Mouse (Mus musculus) adrenal gland, adult (tissue): ENCODE measurements at regions not wholly inside any gene's neighbourhood (a gene's known extent, or its start where the extent isn't known, plus 50 kb on each side); places are given as distances from the start of the nearest gene placed in this dataset.
"Not testable (repeated sequence)": the region's sequence is repeated elsewhere in the genome, so short reads cannot be mapped to it uniquely, and the experiment has no call there.

ENCODE experiments used
- DNase-seq, 2 experiments: peaks; one replicate each; pipeline ENCODE4 v3.0.0; 2022 to 2023; ENCODE audit warnings: low spot score in 1 of 2; ENCODE audit not compliant: inconsistent age in 2 of 2

DNA sequence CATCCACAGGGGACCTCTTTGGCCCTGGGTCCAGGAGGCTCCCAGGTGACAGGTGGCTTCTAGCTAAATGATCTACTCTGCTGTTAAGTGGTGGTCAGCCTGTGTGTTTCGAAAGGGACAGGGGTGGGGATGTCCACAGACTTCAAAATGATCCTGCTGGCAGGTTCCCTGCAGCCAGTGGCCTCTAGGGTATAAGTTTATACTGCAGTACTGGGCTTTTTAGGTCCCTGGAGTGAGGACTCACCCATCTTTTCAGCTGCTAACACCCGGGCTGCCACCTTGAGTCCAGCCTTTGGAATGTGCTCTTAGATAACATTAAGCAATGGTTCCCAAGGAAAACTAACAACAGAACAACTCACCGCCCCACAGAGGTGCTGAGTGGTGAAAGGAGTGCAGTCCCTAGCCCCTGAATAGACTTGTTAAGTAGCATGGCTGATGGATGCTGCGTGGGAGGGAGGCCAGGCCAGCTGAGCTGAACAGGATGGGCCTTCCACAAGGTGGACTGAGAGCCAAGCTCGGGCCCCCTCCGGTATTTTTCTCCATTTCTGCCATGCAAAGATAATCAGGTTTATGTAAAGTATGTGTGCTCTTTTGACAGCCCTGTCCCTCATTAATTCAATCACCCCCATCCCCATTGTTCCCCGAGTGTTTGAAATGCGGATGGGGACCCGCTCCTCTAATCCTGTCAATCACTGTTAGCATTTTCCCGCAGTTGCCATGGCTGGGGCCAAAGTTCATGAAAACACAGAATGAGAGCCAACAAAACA lies 226.0 kb upstream of the Irx4 start:
- no peak for DNase-seq

DNA sequence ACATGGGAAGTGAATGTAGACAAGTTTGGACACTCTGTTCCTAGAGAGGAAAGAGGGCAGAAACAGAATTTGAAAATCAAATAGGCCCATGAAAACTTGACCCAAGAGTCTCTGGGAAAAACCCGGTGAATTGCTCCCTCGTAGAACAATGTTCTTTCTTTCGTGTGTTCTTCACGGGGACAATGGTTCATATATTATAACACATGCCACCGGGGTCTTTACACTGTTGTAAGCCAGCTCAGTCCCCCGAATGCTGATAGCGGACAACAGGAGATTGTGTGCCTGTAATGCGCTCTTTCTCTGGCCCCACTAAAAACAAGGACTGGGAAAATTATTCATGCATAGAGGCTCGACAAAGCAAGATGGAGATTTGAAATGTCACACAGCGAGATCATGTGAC lies 225.4 kb upstream of the Irx4 start:
- DNase-seq: no peak

DNA sequence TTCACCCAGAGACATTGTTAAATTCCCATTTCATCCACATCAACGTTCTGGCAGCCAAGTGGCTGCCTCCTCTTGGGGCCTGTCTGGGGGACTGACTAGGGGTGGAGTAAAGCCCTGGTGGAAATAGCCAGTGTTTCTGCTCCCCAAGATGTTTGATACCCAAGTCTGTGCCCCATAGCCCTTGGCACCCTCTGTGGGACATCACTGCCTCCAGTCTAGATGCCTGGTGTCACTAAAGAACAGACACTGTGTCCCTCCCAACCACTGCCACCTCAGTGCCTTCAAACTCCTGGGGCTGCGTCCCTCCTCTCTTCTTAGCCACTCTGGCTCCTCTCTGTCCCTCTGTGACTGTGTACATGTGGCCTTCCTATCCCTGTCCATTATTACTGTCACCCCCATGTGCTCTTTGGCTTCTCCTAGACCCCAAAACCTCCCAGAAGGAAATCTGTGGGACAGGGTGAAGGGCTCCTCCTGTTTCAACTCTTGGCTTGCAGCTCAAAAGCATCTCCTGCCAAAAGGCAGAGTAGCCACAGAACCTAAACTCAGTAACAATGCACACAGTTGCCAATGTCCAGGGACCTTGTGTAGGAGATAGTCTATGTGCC lies 224.8 kb upstream of the Irx4 start:
- no peak for DNase-seq

- no peak for DNase-seq
These were observed 220.5 kb upstream of the Irx4 start for GRCm38 (mm10) chr13:73039731-73040130.

DNA sequence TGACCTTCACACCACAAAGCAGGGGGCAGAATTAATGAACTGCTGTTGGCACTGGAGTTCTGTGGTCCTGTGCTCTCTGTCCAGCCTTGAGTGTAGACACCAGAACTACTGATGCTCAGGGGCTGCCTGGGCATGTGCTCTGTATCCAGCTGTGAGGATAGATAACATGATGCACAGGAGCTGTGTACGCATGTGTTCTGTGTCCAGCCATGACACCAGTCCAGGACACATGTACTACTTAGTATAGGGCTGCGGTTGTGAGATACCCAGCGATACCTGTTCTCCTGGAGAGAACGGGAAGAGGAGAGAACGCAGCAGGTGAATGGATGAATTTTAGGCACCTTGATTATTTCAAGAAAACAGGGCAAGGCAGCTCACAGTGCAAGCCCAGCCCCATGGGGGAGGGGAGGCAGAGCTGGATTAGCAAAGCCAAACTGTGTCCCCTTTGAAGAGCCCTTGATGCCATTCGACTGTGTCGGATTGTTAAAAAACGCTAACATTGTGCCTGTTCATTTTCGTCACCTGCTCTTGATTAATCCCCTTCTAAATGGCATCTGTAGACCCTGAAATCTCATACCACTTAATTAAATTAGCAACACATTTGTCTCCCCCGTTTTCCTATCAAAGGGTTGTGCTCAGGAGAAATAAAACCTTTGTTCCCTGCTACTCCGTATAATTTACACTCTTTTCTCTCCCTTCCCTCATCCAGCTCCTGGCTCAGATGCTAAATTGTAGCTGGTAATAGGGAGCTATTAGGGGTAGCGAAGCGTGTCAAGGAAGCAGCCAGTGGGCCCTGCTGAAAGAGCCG lies 218.8 kb upstream of the Irx4 start:
- no peak for DNase-seq

GRCm38 (mm10) chr13:73069840-73070530 lies 190.3 kb upstream of the Irx4 start:
- DNase-seq: no peak

- DNase-seq: no peak
These were observed 189.8 kb upstream of the Irx4 start for GRCm38 (mm10) chr13:73070531-73070908.

DNA sequence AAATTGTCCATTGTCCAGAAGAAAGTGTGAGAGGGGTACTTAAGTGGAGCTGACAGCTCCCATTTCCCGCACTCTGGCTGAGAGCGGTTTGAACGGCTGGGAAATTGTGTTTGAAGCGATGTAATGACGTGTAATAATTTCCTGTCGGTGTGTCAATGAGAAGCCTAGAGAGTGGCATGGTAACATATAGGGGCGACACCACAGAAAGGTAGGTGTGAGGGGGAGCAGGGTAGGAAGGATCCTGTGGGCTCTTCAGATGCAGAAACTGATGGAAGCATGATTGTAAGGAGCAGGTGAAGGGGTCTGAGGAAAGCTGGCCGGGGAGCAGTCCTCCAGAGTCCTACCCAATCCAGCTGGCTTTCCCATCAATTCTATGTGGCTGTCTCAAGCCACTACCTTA lies 189.2 kb upstream of the Irx4 start:
- DNase-seq: no peak

- DNase-seq: no peak
These were observed 188.1 kb upstream of the Irx4 start for GRCm38 (mm10) chr13:73071854-73072852.

GRCm38 (mm10) chr13:73077866-73078430 lies 182.3 kb upstream of the Irx4 start:
- DNase-seq: peak in 1 of 2 experiments; percentile 32

- not testable (repeated sequence) for DNase-seq
These were observed 172.5 kb upstream of the Irx4 start for GRCm38 (mm10) chr13:73087815-73088214.

- no peak for DNase-seq
These were observed 168.4 kb upstream of the Irx4 start for GRCm38 (mm10) chr13:73091886-73092285.

DNA sequence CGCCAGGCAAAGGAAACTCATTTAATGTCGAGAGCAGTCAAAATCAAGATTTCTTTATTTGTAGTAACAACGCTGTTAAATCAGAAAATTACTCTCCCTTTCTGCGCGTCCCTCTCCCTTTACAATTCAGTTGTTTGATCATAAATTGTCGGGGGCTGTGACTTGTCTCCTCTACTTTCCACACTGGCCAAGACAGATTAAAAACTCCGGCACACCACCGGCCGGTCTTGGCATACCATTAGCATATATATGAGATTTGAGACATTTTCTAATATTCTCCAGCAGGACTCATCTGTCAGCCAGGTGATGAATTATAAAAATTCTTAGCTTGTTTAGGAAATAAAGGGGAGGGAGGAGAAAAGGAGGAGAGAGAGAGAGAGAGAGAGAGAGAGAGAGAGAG lies 162.8 kb upstream of the Irx4 start:
- DNase-seq: no peak

DNA sequence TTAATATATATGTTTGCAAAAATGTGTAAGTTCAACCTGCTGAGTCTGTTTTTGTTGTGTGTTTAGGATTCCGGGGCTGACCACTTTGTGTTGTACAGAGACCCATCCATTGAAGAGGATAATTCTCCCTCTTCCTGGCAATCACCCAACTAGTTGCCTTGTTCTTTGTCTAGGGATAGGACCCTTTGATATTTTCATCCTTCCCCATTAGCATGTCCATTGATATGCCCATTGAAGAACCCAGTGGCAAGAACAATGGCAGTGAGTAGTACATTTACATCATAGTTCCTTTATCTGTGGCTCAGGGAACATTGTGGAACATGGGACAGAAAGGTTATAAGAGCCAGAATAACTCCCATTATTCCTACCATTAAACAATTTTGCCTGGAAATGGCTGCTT lies 160.9 kb upstream of the Irx4 start:
- no peak for DNase-seq

GRCm38 (mm10) chr13:73107250-73107993 lies 152.9 kb upstream of the Irx4 start:
- no peak for DNase-seq

- DNase-seq: no peak
These were observed 143.3 kb upstream of the Irx4 start for GRCm38 (mm10) chr13:73116822-73117632.

GRCm38 (mm10) chr13:73117633-73118076 lies 142.6 kb upstream of the Irx4 start:
- no peak for DNase-seq

DNA sequence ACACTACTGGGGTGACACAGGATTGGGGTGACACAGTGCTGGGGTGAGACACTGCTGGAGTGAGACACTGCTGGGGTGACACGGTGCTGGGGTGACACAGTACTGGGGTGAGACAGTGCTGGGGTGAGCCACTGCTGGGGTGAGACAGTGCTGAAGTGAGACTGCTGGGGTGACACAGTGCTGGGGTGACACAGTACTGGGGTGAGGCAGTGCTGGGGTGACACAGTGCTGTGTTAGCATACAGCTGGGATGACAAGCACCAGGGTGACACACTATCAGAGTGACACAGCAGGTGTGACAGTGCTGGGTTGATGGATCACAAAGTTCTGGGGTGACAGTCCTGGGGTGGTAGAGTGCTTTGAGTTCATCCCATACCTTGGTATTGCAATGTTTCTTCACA lies 137.3 kb upstream of the Irx4 start:
- no peak for DNase-seq
